Mouse (Mus musculus): ENCODE results near the gene Cep55.

DNA sequence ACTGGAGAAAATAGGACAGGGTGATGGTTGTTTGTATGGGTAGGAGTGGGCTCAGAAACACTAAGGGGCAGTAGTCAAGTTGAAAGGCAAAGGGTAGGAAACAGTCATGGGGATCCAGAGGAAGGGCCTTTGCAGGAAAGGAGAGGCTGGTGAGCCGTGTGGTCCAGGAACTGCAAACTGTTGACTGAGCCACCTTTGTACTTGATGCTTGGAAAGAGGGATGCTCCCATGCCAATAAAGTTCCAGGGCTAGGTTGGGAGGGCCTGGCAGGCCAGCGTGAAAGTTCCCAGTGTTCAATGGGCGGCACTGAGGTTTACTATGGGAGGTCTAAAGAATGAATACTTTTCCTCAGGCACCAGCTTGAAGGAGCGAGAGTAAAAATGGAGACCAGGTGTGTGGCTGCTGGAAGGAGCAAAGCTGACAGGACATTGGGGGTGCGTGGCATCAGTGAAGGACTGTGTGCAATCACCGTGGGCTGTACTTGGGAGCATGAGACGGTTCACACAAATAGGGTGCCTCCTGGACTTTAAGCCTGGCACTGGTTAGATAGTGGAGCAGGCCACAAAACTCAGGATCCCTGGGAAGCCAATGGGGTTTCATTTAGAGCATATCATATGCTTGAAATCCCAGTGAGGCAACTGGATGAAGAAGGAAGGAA, 60.2 kb downstream of the Cep55 start:
- TF ChIP-seq GATA1 (IDR thresholded peaks at IDR 0.05; ENCODE audit: borderline replicate concordance, low read length) (no peak), FLI1 (IDR thresholded peaks at IDR 0.05; ENCODE audit: low read length) (no peak)

Measured in megakaryocyte, embryonic 14.5 days (primary cell).